Mouse (Mus musculus) midbrain, embryonic 15.5 days (tissue): Measurements from ENCODE around the gene Lpp. TPM values are rescaled to one million over a fixed set of nuclear protein-coding genes. Genes with fewer than 3 reads are reported as not detected.

Experiments
- ATAC-seq: fragments of 200-750 bp; cut with Nextera tagmentation; replicated peaks from 2 replicates; pipeline ENCODE4 v1.8.0; 2017; ENCODE audit warnings: moderate TSS enrichment
- H3K27ac ChIP-seq: fragments of 300-500 bp; sonication (generic); 2 replicates; pipeline ENCODE4 v1.5.1; 2015; ENCODE audit warnings: mild to moderate bottlenecking, inconsistent platforms
- H3K27me3 ChIP-seq: fragments of 300-500 bp; sonication (generic); replicated peaks from 2 replicates; pipeline ENCODE4 v1.6.1; 2015; ENCODE audit warnings: inconsistent platforms
- H3K36me3 ChIP-seq: fragments of 300-500 bp; sonication (generic); replicated peaks from 2 replicates; pipeline ENCODE4 v1.6.1; 2015; ENCODE audit warnings: inconsistent platforms
- H3K4me1 ChIP-seq: fragments of 300-500 bp; sonication (generic); 2 replicates; pipeline ENCODE4 v1.6.1; 2015; ENCODE audit warnings: inconsistent platforms
- H3K4me2 ChIP-seq: fragments of 300-500 bp; sonication (generic); 2 replicates; pipeline ENCODE4 v1.6.1; 2015; ENCODE audit warnings: inconsistent platforms, mild to moderate bottlenecking, moderate library complexity
- H3K4me3 ChIP-seq: fragments of 300-500 bp; sonication (generic); 2 replicates; pipeline ENCODE4 v1.5.1; 2015; ENCODE audit warnings: mild to moderate bottlenecking, inconsistent platforms
- H3K9ac ChIP-seq: fragments of 300-500 bp; sonication (generic); 2 replicates; pipeline ENCODE4 v1.6.1; 2015; ENCODE audit warnings: mild to moderate bottlenecking, inconsistent platforms
- H3K9me3 ChIP-seq: fragments of 300-500 bp; sonication (generic); 2 replicates; pipeline ENCODE4 v1.6.1; 2016; ENCODE audit warnings: inconsistent platforms
- WGBS: fragments of 180-500 bp; shearing (Covaris S2); methylation state at CpG from one replicate; pipeline ENCODE4 v1.1.7; 2015; ENCODE audit warnings: mixed read lengths; 5-methylcytosine and 5-hydroxymethylcytosine counted together
- polyA plus RNA-seq: library from polyadenylated mRNA; unstranded; fragments of >200 nt; fragmentation: Nextera tagmentation; extraction: Ambion mirVana; gene quantifications from 2 replicates; pipeline ENCODE4 v1.2.1, GENCODE M21; 2015

The Lpp gene
- polyA plus RNA-seq, 1 experiment from 2014 or later: 10.4 TPM

- Histone ChIP-seq H3K27me3 (no peaks in the 10 kb centered on the region), H3K4me3 (no peak overlapping the region), H3K9me3 (no peaks in the 10 kb centered on the region), H3K4me1 (no peaks in the 10 kb centered on the region), H3K27ac (no peak overlapping the region), H3K36me3 (no peaks in the 10 kb centered on the region), H3K4me2 (no peak overlapping the region), H3K9ac (no peak overlapping the region)
- WGBS: 63% methylated on average over 5 of the region's 5 CpGs
- ATAC-seq: peak; percentile 76; the same call in 1 of the 2 replicates
Observed at GRCm38 (mm10) chr16:24930621-24931020, 537.3 kb downstream of the Lpp start.

DNA sequence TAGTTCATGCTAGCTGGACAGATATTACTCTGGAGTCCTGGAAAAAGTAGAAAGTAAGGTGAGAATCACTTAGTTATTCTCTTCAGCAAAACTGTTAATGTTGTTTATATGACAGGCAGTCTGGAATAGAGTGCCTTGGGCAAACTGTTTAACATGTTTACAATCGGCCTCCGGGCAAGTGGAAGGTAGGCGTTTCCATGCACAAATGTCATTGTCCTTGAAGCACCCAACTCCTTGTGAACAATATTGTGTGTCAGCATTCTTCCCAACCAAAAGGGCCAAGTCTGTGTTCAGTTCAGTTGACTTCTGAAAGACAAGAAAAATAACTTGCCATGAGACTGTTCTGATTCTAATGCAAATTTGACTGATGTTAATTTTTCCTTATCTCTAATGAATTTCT is 539.5 kb downstream of the Lpp start:
- no peak overlapping the region for H3K4me2 ChIP-seq
- no peaks in the 10 kb centered on the region for H3K4me1 ChIP-seq
- no peaks in the 10 kb centered on the region for H3K9me3 ChIP-seq
- H3K36me3 ChIP-seq: no peaks in the 10 kb centered on the region
- no peaks in the 10 kb centered on the region for H3K27me3 ChIP-seq
- WGBS: 80% methylated on average over 3 of the region's 3 CpGs
- ATAC-seq: no peak
- H3K9ac ChIP-seq: no peak overlapping the region
- no peak overlapping the region for H3K27ac ChIP-seq
- no peak overlapping the region for H3K4me3 ChIP-seq

- Histone ChIP-seq H3K4me3 (no peak overlapping the region), H3K9ac (no peak overlapping the region), H3K4me1 (no peaks in the 10 kb centered on the region), H3K27ac (no peak overlapping the region), H3K9me3 (no peaks in the 10 kb centered on the region), H3K36me3 (no peaks in the 10 kb centered on the region), H3K27me3 (no peaks in the 10 kb centered on the region), H3K4me2 (no peak overlapping the region)
- no peak for ATAC-seq
- WGBS: 66% methylated on average over 4 of the region's 4 CpGs
Observed at GRCm38 (mm10) chr16:24933691-24934090, 540.4 kb downstream of the Lpp start.

GRCm38 (mm10) chr16:24941306-24942160 is 548.2 kb downstream of the Lpp start:
- Histone ChIP-seq H3K9ac (no peak overlapping the region), H3K27ac (no peak overlapping the region), H3K4me2 (no peak overlapping the region), H3K36me3 (no peaks in the 10 kb centered on the region), H3K4me3 (no peak overlapping the region), H3K27me3 (no peaks in the 10 kb centered on the region), H3K4me1 (peaks cover 7% of the 10 kb centered on the region; the same call in 1 of the 2 replicates), H3K9me3 (no peaks in the 10 kb centered on the region)
- WGBS: 20% methylated on average over 9 of the region's 9 CpGs
- peak; percentile 80 for ATAC-seq

- Histone ChIP-seq H3K4me2 (no peak overlapping the region), H3K9me3 (no peaks in the 10 kb centered on the region), H3K4me3 (no peak overlapping the region), H3K9ac (no peak overlapping the region), H3K36me3 (no peaks in the 10 kb centered on the region), H3K27ac (no peak overlapping the region), H3K27me3 (no peaks in the 10 kb centered on the region), H3K4me1 (peaks cover 7% of the 10 kb centered on the region)
- 35% methylated on average over 6 of the region's 6 CpGs for WGBS
- ATAC-seq: no peak
Observed at GRCm38 (mm10) chr16:24943486-24944261, 550.4 kb downstream of the Lpp start.

GRCm38 (mm10) chr16:24946356-24946755 is 553.0 kb downstream of the Lpp start:
- H3K4me2 ChIP-seq: no peak overlapping the region
- 82% methylated on average over 1 of the region's 1 CpGs for WGBS
- no peak overlapping the region for H3K27ac ChIP-seq
- H3K4me3 ChIP-seq: no peak overlapping the region
- no peak overlapping the region for H3K9ac ChIP-seq
- no peak for ATAC-seq
- peaks cover 2% of the 10 kb centered on the region for H3K4me1 ChIP-seq
- H3K27me3 ChIP-seq: no peaks in the 10 kb centered on the region
- no peaks in the 10 kb centered on the region for H3K36me3 ChIP-seq
- H3K9me3 ChIP-seq: no peaks in the 10 kb centered on the region

- Histone ChIP-seq H3K36me3 (no peaks in the 10 kb centered on the region), H3K4me1 (no peaks in the 10 kb centered on the region; the same call in 1 of the 2 replicates), H3K9me3 (no peaks in the 10 kb centered on the region), H3K27me3 (no peaks in the 10 kb centered on the region), H3K9ac (no peak overlapping the region), H3K4me2 (no peak overlapping the region), H3K4me3 (no peak overlapping the region), H3K27ac (no peak overlapping the region)
- WGBS: 96% methylated on average over 1 of the region's 1 CpGs
- no peak for ATAC-seq
Observed at GRCm38 (mm10) chr16:24947485-24947884, 554.2 kb downstream of the Lpp start.

DNA sequence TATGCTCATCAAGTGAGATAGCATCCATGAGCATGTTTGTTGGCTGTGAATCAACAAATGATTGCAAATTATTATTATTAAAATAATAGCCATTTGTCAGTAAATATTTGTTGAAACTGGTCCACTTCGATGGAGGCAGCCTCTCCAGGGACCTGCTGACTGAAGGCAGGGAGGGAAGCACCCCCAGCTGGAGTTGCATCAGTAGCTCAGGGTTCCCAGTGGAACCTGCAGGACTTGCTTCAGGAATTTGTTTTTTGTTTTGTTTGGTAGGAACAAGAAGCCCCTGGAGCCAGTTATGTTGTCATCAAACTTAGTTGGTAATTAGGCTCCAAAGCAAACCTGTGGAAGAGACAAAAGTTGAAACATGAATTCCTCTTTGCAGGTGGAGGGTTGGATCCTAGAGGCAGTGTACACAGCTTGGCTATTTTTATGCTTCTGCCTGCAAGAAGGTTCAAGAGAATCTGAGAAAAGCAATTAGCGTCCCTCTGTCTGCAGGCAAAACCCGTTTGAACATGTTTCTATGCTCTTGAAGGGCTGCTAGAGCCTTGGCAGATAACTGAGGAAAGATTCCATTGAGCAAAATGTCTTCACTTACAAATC is 554.9 kb downstream of the Lpp start:
- WGBS: 66% methylated on average over 3 of the region's 3 CpGs
- Histone ChIP-seq H3K27me3 (no peaks in the 10 kb centered on the region), H3K4me3 (no peak overlapping the region), H3K4me2 (no peak overlapping the region), H3K27ac (no peak overlapping the region), H3K4me1 (no peaks in the 10 kb centered on the region; the same call in 1 of the 2 replicates), H3K9ac (no peak overlapping the region), H3K9me3 (no peaks in the 10 kb centered on the region), H3K36me3 (no peaks in the 10 kb centered on the region)
- no peak for ATAC-seq

DNA sequence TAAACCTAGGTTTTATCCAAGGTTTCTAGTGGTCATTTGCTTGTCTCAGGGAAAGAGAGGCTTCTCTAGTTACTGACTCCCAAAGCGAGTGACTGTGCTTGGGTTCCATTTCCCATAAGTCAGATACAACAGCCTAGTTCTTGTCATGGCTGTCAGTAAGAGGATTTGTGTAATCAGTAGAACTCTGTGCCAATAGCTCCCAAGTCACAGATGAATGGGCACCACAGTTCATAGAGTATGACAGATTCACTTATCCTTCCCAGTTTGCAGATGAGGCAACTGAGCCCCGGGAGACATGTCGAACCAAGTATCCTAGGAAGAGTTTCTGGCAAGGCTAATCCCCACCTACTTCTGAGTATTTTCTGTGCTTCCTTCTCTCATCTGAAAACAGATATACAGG is 556.0 kb downstream of the Lpp start:
- no peak overlapping the region for H3K4me2 ChIP-seq
- ATAC-seq: no peak
- no peak overlapping the region for H3K9ac ChIP-seq
- no peaks in the 10 kb centered on the region for H3K27me3 ChIP-seq
- H3K4me1 ChIP-seq: no peaks in the 10 kb centered on the region; the same call in 1 of the 2 replicates
- H3K36me3 ChIP-seq: no peaks in the 10 kb centered on the region
- no peaks in the 10 kb centered on the region for H3K9me3 ChIP-seq
- no peak overlapping the region for H3K4me3 ChIP-seq
- no peak overlapping the region for H3K27ac ChIP-seq
- 72% methylated on average over 3 of the region's 3 CpGs for WGBS

GRCm38 (mm10) chr16:24950112-24950743 is 556.9 kb downstream of the Lpp start:
- Histone ChIP-seq H3K27me3 (no peaks in the 10 kb centered on the region), H3K4me1 (no peaks in the 10 kb centered on the region; the same call in 1 of the 2 replicates), H3K36me3 (no peaks in the 10 kb centered on the region), H3K4me2 (no peak overlapping the region), H3K9me3 (no peaks in the 10 kb centered on the region), H3K27ac (no peak overlapping the region), H3K9ac (no peak overlapping the region), H3K4me3 (no peak overlapping the region)
- 37% methylated on average over 6 of the region's 6 CpGs for WGBS
- no peak; the same call in 1 of the 2 replicates for ATAC-seq

DNA sequence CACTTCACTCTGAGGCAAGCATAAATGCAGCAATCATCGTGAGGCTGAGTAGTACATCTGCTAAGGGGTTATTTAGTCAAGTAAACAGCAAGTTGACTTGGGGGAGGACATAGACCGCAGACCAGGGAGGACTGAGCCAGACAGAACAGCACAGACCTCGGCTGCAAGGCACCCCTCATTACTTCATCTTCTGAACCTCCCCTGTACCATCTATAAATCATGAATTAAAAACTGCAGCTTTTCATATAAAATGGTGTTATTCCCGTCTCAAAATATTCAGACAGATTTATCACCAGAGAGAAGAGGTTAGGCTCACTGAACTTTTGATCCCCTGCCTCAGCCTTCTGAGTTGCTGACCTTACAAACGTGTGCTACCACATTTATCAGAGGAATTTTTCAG is 558.6 kb downstream of the Lpp start:
- no peak for ATAC-seq
- Histone ChIP-seq H3K27me3 (no peaks in the 10 kb centered on the region), H3K9ac (no peak overlapping the region), H3K4me3 (no peak overlapping the region), H3K4me1 (no peaks in the 10 kb centered on the region; the same call in 1 of the 2 replicates), H3K9me3 (no peaks in the 10 kb centered on the region), H3K4me2 (no peak overlapping the region), H3K36me3 (no peaks in the 10 kb centered on the region), H3K27ac (no peak overlapping the region)
- WGBS: 65% methylated on average over 5 of the region's 5 CpGs

- ATAC-seq: no peak
- WGBS: 65% methylated on average over 7 of the region's 7 CpGs
- no peaks in the 10 kb centered on the region for H3K27me3 ChIP-seq
- H3K9ac ChIP-seq: no peak overlapping the region
- no peaks in the 10 kb centered on the region for H3K9me3 ChIP-seq
- H3K27ac ChIP-seq: no peak overlapping the region
- no peaks in the 10 kb centered on the region for H3K4me1 ChIP-seq
- H3K4me3 ChIP-seq: no peak overlapping the region
- H3K4me2 ChIP-seq: no peak overlapping the region
- H3K36me3 ChIP-seq: no peaks in the 10 kb centered on the region
Observed at GRCm38 (mm10) chr16:24955054-24955453, 561.7 kb downstream of the Lpp start.
